Mouse (Mus musculus) layer of hippocampus, postnatal 25 days (tissue): Measurements from ENCODE around the gene H2-M10.4. TPM values are rescaled to one million over a fixed set of nuclear protein-coding genes. Genes with fewer than 3 reads are reported as not detected.
A peak's percentile ranks its signal among the peaks of the same experiment; 100 is the strongest.
"Not testable (repeated sequence)": the region's sequence is repeated elsewhere in the genome, so short reads cannot be mapped to it uniquely, and the experiment has no call there.

ENCODE experiments used
- DNase-seq, 2 experiments: peaks; one replicate each; pipeline ENCODE4 v3.0.0; 2022; ENCODE audit warnings: mixed read lengths in 2 of 2, low spot score in 1 of 2; ENCODE audit errors: extremely low spot score in 1 of 2
- total RNA-seq, 2 experiments: library from RNA; stranded (reverse); gene quantifications; 2 replicates each; pipeline ENCODE4 v1.2.3; 2021

H2-M10.4 gene
- total RNA-seq, result not detected

- DNase-seq, result no peak
Measured at GRCm38 (mm10) chr17:36462234-36462633, at the start of gene H2-M10.4. H2-M10.4 (minus strand) TSS chr17:36462334.

DNA sequence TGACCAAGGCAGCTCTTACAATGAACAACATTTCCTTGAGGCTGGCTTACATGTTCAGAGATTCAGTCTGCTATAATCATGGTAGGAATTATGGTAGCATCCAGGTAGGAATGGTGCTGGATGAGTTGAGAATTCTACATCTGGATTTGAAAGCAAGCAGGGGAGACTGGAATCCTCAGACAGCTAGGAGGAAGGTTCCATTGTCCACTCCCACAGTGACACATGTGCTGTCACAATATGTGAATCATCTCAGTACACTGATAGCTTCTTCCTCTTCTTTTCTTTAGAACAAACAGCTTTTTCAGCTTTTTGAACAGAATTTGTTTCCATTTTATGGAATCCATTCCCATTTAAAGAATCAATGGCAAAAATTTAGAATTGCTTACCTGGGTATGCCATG is 41.8 kb upstream of the H2-M10.4 start:
- no peak for DNase-seq

- DNase-seq, result no peak
Measured at GRCm38 (mm10) chr17:36500435-36500834, 38.3 kb upstream of the H2-M10.4 start.

DNA sequence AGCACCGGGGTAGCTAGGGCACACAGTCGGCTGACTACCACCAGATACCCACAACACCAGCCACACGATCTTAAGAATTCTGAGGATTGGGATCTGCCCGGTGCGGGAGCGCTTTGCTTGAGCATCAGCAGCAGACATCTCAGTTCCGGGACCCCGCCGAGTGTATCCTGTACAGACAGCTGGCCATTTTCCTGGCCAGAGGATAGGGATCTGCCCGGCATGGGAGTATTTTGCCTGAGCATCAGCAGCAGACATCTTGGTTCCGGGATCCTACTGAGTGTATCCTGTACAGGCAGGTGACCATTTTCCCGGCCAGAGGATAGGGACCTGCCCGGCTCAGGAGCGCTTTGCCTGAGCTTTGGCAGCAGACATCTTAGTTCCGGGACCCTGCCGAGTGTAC is 26.0 kb upstream of the H2-M10.4 start:
- DNase-seq, result not testable (repeated sequence)

- no peak for DNase-seq
Measured at GRCm38 (mm10) chr17:36486687-36487230, 24.6 kb upstream of the H2-M10.4 start.

- no peak for DNase-seq
Measured at GRCm38 (mm10) chr17:36483865-36484264, 21.7 kb upstream of the H2-M10.4 start.

GRCm38 (mm10) chr17:36456260-36456659 is 5.9 kb downstream of the H2-M10.4 start:
- no peak for DNase-seq

DNA sequence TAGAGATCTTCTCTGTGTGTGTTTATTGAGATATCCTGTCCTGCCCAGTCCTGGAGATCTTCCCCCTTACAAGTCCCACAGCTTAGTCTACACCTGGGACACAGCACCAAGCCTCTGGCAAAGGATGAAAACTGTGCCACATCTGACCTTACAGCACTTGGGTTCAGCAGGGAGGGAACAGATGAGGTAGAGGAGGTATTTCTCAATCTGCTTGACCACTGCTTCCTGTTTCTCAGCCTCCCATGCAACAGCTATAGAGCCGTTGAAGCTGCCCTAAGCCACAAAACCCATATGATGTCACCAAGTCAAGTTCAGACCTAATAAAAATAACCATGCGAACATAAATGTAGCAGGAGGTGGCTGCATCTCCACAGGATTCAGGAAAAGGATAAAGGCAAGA is 30.7 kb downstream of the H2-M10.4 start:
- no peak for DNase-seq

DNA sequence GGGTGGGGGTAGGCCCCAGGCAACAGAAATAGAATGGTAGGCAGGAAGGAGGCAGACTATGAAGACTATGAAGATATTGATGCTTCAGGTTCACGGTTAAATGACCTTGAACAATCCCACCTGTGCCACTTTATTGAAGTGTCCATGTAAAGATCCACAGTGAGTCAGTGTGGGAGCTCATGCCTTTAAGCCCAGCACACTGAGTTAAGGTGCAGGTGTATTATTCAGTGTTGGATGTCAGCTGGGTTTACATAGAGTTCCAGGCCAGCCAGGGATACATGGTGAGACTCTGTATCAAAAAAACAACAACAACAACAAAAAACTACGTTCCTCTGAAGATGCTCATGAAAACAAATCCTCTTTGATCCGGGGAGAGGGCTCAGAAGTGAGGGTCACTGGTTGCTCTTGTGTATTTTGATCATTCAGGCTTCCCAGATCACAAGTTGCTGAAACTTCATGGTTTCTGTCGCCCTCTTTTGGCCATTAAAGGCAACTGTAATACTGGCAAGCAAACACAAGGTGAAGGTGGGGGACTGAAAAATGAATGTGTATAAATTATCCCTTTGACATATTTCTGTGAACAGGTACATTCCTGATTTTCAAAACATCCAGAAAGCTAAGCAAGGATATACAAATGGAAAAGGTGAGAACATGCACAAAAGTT is 43.9 kb downstream of the H2-M10.4 start:
- peak in 1 of 2 experiments; percentile 24 for DNase-seq

GRCm38 (mm10) chr17:36417416-36417815 is 44.7 kb downstream of the H2-M10.4 start:
- DNase-seq, result no peak

DNA sequence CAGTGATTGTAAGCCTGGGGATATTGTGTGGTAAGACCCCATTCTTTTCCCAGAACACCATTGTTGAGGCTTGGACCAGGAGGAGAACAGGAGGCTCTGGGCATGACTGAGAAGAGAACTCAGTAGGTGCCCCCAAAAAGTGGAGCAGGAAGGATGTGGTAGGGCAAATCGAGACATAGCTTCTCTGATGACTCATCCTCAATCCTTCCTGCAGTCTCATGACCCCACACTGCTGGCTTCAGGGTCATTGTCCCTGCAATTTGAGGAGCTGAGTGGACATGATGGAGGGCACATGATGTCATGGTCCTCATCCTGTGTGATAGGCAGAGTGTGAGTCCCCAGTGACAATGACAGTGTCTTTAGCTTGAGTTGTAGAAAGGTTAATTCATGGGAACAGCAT is 46.7 kb downstream of the H2-M10.4 start:
- DNase-seq, result no peak

- no peak for DNase-seq
Measured at GRCm38 (mm10) chr17:36414361-36414760, 47.8 kb downstream of the H2-M10.4 start.

Other genes starting within 250 kb of the H2-M10.4 start
- 10 to 100 TPM; 41.6 to 50.0 TPM for gene Rpp21, start 204.3 kb downstream of the H2-M10.4 start, total RNA-seq
- gene Trim39, start 190.1 kb downstream of the H2-M10.4 start, total RNA-seq, result 10 to 100 TPM; 17.6 to 22.0 TPM
- not detected for gene H2-M10.2, start 175.8 kb downstream of the H2-M10.4 start, total RNA-seq
- gene H2-M10.1, start 136.2 kb downstream of the H2-M10.4 start, total RNA-seq, result not detected
- not detected for gene H2-M10.3, start 93.9 kb downstream of the H2-M10.4 start, total RNA-seq
- gene H2-M11, start 84.7 kb upstream of the H2-M10.4 start, total RNA-seq, result not detected
- not detected for gene H2-M9, start 180.3 kb upstream of the H2-M10.4 start, total RNA-seq
- not detected for gene H2-M1, start 209.9 kb upstream of the H2-M10.4 start, total RNA-seq